Mouse (Mus musculus) gastrocnemius, postnatal 25 days (tissue): Measurements from ENCODE around the gene Lamb1. TPM values are rescaled to one million over a fixed set of nuclear protein-coding genes. Genes with fewer than 3 reads are reported as not detected.

Source experiments
- DNase-seq: peaks from one replicate; pipeline ENCODE4 v3.0.0; 2022
- total RNA-seq, 2 experiments: library from RNA; stranded (reverse); gene quantifications; 1 replicate in 1 of 2; 2 replicates in 1 of 2; pipeline ENCODE4 v1.2.3; 2021

Lamb1 gene
- total RNA-seq, 2 experiments from 2014 or later, result 31.7 to 32.2 TPM

GRCm38 (mm10) chr12:31283617-31284136, 18.6 kb downstream of the Lamb1 start:
- DNase-seq, result no peak

GRCm38 (mm10) chr12:31289046-31289445, 24.0 kb downstream of the Lamb1 start:
- no peak for DNase-seq

- no peak for DNase-seq
These were observed 25.9 kb downstream of the Lamb1 start for GRCm38 (mm10) chr12:31290951-31291350.

GRCm38 (mm10) chr12:31293361-31294142, 28.5 kb downstream of the Lamb1 start:
- no peak for DNase-seq

- no peak for DNase-seq
These were observed 29.5 kb downstream of the Lamb1 start for GRCm38 (mm10) chr12:31294526-31294925.

GRCm38 (mm10) chr12:31294996-31295395, 30.0 kb downstream of the Lamb1 start:
- DNase-seq, result no peak

- no peak for DNase-seq
These were observed 30.5 kb downstream of the Lamb1 start for GRCm38 (mm10) chr12:31295505-31295904.

GRCm38 (mm10) chr12:31296097-31296496, 31.1 kb downstream of the Lamb1 start:
- no peak for DNase-seq

- no peak for DNase-seq
These were observed 33.1 kb downstream of the Lamb1 start for GRCm38 (mm10) chr12:31298122-31298521.

GRCm38 (mm10) chr12:31298530-31298929, 33.5 kb downstream of the Lamb1 start:
- DNase-seq, result no peak

- no peak for DNase-seq
These were observed 34.1 kb downstream of the Lamb1 start for GRCm38 (mm10) chr12:31299126-31299525.

- no peak for DNase-seq
These were observed 34.7 kb downstream of the Lamb1 start for GRCm38 (mm10) chr12:31299676-31300197.

GRCm38 (mm10) chr12:31300276-31300675, 35.2 kb downstream of the Lamb1 start:
- no peak for DNase-seq

GRCm38 (mm10) chr12:31302266-31302665, 37.2 kb downstream of the Lamb1 start:
- no peak for DNase-seq

- DNase-seq, result no peak
These were observed 37.9 kb downstream of the Lamb1 start for GRCm38 (mm10) chr12:31302766-31303511.

- no peak for DNase-seq
These were observed 41.1 kb downstream of the Lamb1 start for GRCm38 (mm10) chr12:31306075-31306675.

- no peak for DNase-seq
These were observed 42.0 kb downstream of the Lamb1 start for GRCm38 (mm10) chr12:31307011-31307410.

- DNase-seq, result no peak
These were observed 42.7 kb downstream of the Lamb1 start for GRCm38 (mm10) chr12:31307756-31308155.

GRCm38 (mm10) chr12:31310687-31311086, 45.7 kb downstream of the Lamb1 start:
- no peak for DNase-seq

GRCm38 (mm10) chr12:31311671-31312265, 46.7 kb downstream of the Lamb1 start:
- DNase-seq, result no peak

- DNase-seq, result no peak
These were observed 47.2 kb downstream of the Lamb1 start for GRCm38 (mm10) chr12:31312281-31312680.

GRCm38 (mm10) chr12:31313136-31313535, 48.1 kb downstream of the Lamb1 start:
- no peak for DNase-seq
